Mouse (Mus musculus) spleen, adult 2 months (tissue): ENCODE data around the gene Rab3il1.

Source experiments
- CTCF ChIP-seq: fragments of 200-500 bp; IDR thresholded peaks from 2 replicates; pipeline ENCODE4 v1.5.1; 2011; ENCODE audit warnings: mild to moderate bottlenecking, inconsistent platforms; ENCODE audit not compliant: insufficient read depth, insufficient read length, insufficient replicate concordance; ENCODE audit errors: extremely low read depth
- POLR2A ChIP-seq: fragments of 200-500 bp; IDR thresholded peaks from 2 replicates; pipeline ENCODE4 v1.6.1; 2011; ENCODE audit warnings: low read depth, low read length, inconsistent platforms

- TF ChIP-seq CTCF (no peak), POLR2A (no peak)
Observed at GRCm38 (mm10) chr19:10038364-10038763, 36.9 kb downstream of the Rab3il1 start.
